Mouse (Mus musculus): ENCODE results near the gene Gabarap.

DNA sequence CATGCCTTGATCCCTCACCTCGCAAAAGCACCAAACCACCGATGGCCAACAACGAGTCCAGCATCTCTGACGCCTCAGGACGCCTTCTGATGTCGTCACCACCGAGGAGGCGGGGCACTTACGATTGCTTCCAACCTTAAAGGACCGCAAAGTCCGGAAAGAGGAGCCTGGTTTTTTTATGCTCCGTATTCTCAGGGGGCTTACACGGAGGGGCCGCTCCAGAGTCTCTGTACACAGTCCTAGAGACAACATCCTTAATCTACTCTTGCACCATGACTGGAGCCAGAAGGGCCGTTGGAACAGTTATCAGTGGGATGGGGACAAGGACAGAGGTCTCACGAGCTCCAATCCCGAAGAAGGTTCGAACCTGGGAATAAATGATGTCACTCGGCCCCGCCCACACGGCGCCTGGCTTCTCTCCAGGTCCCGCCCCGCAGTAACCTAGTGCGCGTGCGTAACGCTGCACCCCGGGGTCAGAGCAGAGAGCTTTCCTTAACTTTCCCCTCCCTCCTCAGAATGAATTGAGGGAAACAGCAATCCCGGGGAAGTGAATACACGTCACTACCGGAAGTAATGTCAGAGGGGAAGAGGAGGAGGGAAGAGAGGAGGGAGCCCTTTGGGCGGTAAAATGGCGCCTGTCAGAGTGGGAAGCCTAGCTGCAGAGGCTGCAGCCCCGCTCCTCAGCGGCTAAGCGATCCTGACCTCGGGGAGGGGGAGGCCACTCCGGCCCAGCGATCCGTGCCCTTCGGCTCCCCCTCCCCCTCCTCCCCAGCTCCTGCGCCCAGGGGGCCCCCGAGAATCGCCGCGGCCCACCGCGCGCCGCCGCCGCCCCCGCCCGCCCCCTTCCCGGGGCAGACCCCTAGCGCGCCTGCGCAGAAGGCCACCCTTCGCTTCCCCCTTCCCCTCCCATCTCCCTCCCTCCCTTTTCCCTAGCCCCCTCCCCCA lies 10.5 kb upstream of the Gabarap start:
- TF ChIP-seq CTCF (conservative IDR thresholded peaks at IDR 0.05 in 1 of 2, IDR thresholded peaks at IDR 0.05 in 1 of 2; ENCODE audit: low read depth in 2 of 2, low read length in 2 of 2) (no peak), SIN3A (IDR thresholded peaks at IDR 0.05; ENCODE audit: low read length) (peak; percentile 89), MAFK (IDR thresholded peaks at IDR 0.05; ENCODE audit: insufficient replicate concordance, low read length) (no peak), MAX (IDR thresholded peaks at IDR 0.05; ENCODE audit: low read length) (peak; percentile 11; the same call in 1 of the 2 replicates), CHD1 (IDR thresholded peaks at IDR 0.05; ENCODE audit: low read depth, low read length) (0 out of 2 replicates have a peak, but pooled peaks have one; percentile 56), KAT2A (IDR thresholded peaks at IDR 0.05; ENCODE audit: insufficient replicate concordance, low read length) (0 out of 2 replicates have a peak, but pooled peaks have one; percentile 55), JUND (conservative IDR thresholded peaks at IDR 0.05; ENCODE audit: low read depth, low read length) (0 out of 2 replicates have a peak, but pooled peaks have one; percentile 7)
